Mouse (Mus musculus) midbrain, embryonic 10.5 days (tissue): ENCODE results near the gene 1700088E04Rik. TPM values are rescaled to one million over a fixed set of nuclear protein-coding genes. Genes with fewer than 3 reads are reported as not detected.

Experiments used
- DNase-seq: peaks from one replicate; pipeline ENCODE4 v3.0.0-alpha.2; 2017; ENCODE audit warnings: low spot score
- H3K27ac ChIP-seq: fragments of 300-500 bp; sonication (generic); replicated peaks from 2 replicates; pipeline ENCODE4 v1.5.1; 2016; ENCODE audit warnings: mild to moderate bottlenecking
- H3K27me3 ChIP-seq: fragments of 300-500 bp; sonication (generic); 2 replicates; pipeline ENCODE4 v1.6.1; 2016; ENCODE audit warnings: low read depth, mild to moderate bottlenecking; ENCODE audit not compliant: poor library complexity, severe bottlenecking
- H3K36me3 ChIP-seq: fragments of 300-500 bp; sonication (generic); 2 replicates; pipeline ENCODE4 v1.6.1; 2016; ENCODE audit warnings: mild to moderate bottlenecking, moderate library complexity
- H3K4me1 ChIP-seq: fragments of 300-500 bp; sonication (generic); 2 replicates; pipeline ENCODE4 v1.6.1; 2016
- H3K4me3 ChIP-seq: fragments of 300-500 bp; sonication (generic); 2 replicates; pipeline ENCODE4 v1.5.1; 2016; ENCODE audit warnings: mild to moderate bottlenecking, moderate library complexity
- H3K9me3 ChIP-seq: fragments of 300-500 bp; sonication (generic); replicated peaks from 2 replicates; pipeline ENCODE4 v1.6.1; 2016; ENCODE audit warnings: mild to moderate bottlenecking
- WGBS: fragments of 180-500 bp; shearing (Covaris S2); methylation state at CpG from one replicate; pipeline ENCODE4 v1.1.7; 2016; 5-methylcytosine and 5-hydroxymethylcytosine counted together
- polyA plus RNA-seq: library from polyadenylated mRNA; unstranded; fragments of >200 nt; fragmentation: Nextera tagmentation; extraction: Ambion mirVana; gene quantifications from 2 replicates; pipeline ENCODE4 v1.2.1, GENCODE M21; 2016

The 1700088E04Rik gene
- polyA plus RNA-seq, result 7.8 and 10.0 TPM in 2 replicates

GRCm38 (mm10) chr15:79140866-79141565 is at the start of gene 1700088E04Rik, which contains the start of gene Polr2f:
Gene 1700088E04Rik (minus strand): TSS chr15:79141253.
Gene Polr2f (plus strand): TSS chr15:79141009.
- Histone ChIP-seq H3K4me1 (peaks cover 23% of the 10 kb centered on the region), H3K27me3 (peaks cover 8% of the 10 kb centered on the region; the same call in 1 of the 2 replicates), H3K4me3 (peak within 1 kb of the TSS; percentile 90), H3K36me3 (peaks cover 28% of the 10 kb centered on the region), H3K27ac (peak within 1 kb of the TSS; percentile 87), H3K9me3 (no peaks in the 10 kb centered on the region)
- WGBS, result under 1% methylated on average over 57 of the region's 57 CpGs
- peak; percentile 96 for DNase-seq

- Histone ChIP-seq H3K4me3 (no peak overlapping the region), H3K27ac (no peak overlapping the region), H3K27me3 (no peaks in the 10 kb centered on the region), H3K4me1 (peaks cover 13% of the 10 kb centered on the region), H3K9me3 (no peaks in the 10 kb centered on the region; the same call in 1 of the 2 replicates), H3K36me3 (no peaks in the 10 kb centered on the region)
- WGBS, result 90% methylated on average over 8 of the region's 8 CpGs
- no peak for DNase-seq
These were observed 46.8 kb upstream of the 1700088E04Rik start for GRCm38 (mm10) chr15:79187819-79188218.

- no peak for DNase-seq
- WGBS, result 91% methylated on average over 10 of the region's 10 CpGs
- no peaks in the 10 kb centered on the region for H3K9me3 ChIP-seq
- 0 out of 2 replicates have a peak, but pooled peaks cover 2% of the 10 kb centered on the region for H3K4me1 ChIP-seq
- no peaks in the 10 kb centered on the region for H3K36me3 ChIP-seq
- no peaks in the 10 kb centered on the region for H3K27me3 ChIP-seq
- no peak overlapping the region for H3K27ac ChIP-seq
- H3K4me3 ChIP-seq, result no peak overlapping the region
These were observed 44.2 kb upstream of the 1700088E04Rik start for GRCm38 (mm10) chr15:79185213-79185612.

GRCm38 (mm10) chr15:79176905-79177304 is 35.9 kb upstream of the 1700088E04Rik start:
- WGBS, result 47% methylated on average over 6 of the region's 6 CpGs
- 0 out of 2 replicates have a peak overlapping the region, but pooled peaks have one; percentile 52 for H3K27ac ChIP-seq
- no peaks in the 10 kb centered on the region for H3K36me3 ChIP-seq
- H3K9me3 ChIP-seq, result no peaks in the 10 kb centered on the region
- no peak for DNase-seq
- peaks cover 34% of the 10 kb centered on the region for H3K4me1 ChIP-seq
- H3K4me3 ChIP-seq, result no peak overlapping the region
- H3K27me3 ChIP-seq, result peaks cover 5% of the 10 kb centered on the region

- WGBS, result 59% methylated on average over 8 of the region's 8 CpGs
- Histone ChIP-seq H3K9me3 (no peaks in the 10 kb centered on the region), H3K36me3 (no peaks in the 10 kb centered on the region), H3K27me3 (peaks cover 64% of the 10 kb centered on the region), H3K4me3 (no peak overlapping the region), H3K27ac (no peak overlapping the region), H3K4me1 (peaks cover 49% of the 10 kb centered on the region)
- DNase-seq, result no peak
These were observed 25.7 kb upstream of the 1700088E04Rik start for GRCm38 (mm10) chr15:79166712-79167111.

- 48% methylated on average over 5 of the region's 5 CpGs for WGBS
- Histone ChIP-seq H3K27me3 (peaks cover 79% of the 10 kb centered on the region), H3K9me3 (no peaks in the 10 kb centered on the region), H3K4me1 (peaks cover 46% of the 10 kb centered on the region), H3K4me3 (no peak within 1 kb of the TSS; the same call in 1 of the 2 replicates), H3K36me3 (no peaks in the 10 kb centered on the region), H3K27ac (peak within 1 kb of the TSS; percentile 55; the same call in 1 of the 2 replicates)
- DNase-seq, result no peak
These were observed 24.1 kb upstream of the 1700088E04Rik start, which contains the start of gene Sox10 for GRCm38 (mm10) chr15:79165140-79165539. Gene Sox10 (minus strand): TSS chr15:79165240.

- H3K27ac ChIP-seq, result no peak overlapping the region; the same call in 1 of the 2 replicates
These were observed 23.2 kb upstream of the 1700088E04Rik start for GRCm38 (mm10) chr15:79164251-79164650.

GRCm38 (mm10) chr15:79162822-79163221 is 21.8 kb upstream of the 1700088E04Rik start:
- H3K4me3 ChIP-seq, result peak overlapping the region; percentile 36; the same call in 1 of the 2 replicates
- no peak for DNase-seq
- no peak overlapping the region for H3K27ac ChIP-seq
- peaks cover 94% of the 10 kb centered on the region for H3K27me3 ChIP-seq
- no peaks in the 10 kb centered on the region for H3K36me3 ChIP-seq
- WGBS, result 47% methylated on average over 14 of the region's 14 CpGs
- peaks cover 47% of the 10 kb centered on the region for H3K4me1 ChIP-seq
- H3K9me3 ChIP-seq, result no peaks in the 10 kb centered on the region

More at GRCm38 (mm10) chr15:79164251-79164650, 23.2 kb upstream of the 1700088E04Rik start:
- no peaks in the 10 kb centered on the region for H3K36me3 ChIP-seq
- no peak overlapping the region; the same call in 1 of the 2 replicates for H3K4me3 ChIP-seq
- 3% methylated on average over 15 of the region's 15 CpGs for WGBS
- H3K27me3 ChIP-seq, result peaks cover 88% of the 10 kb centered on the region
- no peak for DNase-seq
- H3K4me1 ChIP-seq, result peaks cover 44% of the 10 kb centered on the region
- no peaks in the 10 kb centered on the region for H3K9me3 ChIP-seq

- no peak for DNase-seq
- Histone ChIP-seq H3K27ac (no peak overlapping the region), H3K27me3 (peaks cover 90% of the 10 kb centered on the region), H3K36me3 (no peaks in the 10 kb centered on the region), H3K4me1 (peaks cover 47% of the 10 kb centered on the region), H3K4me3 (no peak overlapping the region), H3K9me3 (no peaks in the 10 kb centered on the region)
- 81% methylated on average over 7 of the region's 7 CpGs for WGBS
These were observed 21.2 kb upstream of the 1700088E04Rik start for GRCm38 (mm10) chr15:79162301-79162700.

GRCm38 (mm10) chr15:79155572-79155971 is 14.5 kb upstream of the 1700088E04Rik start:
- Histone ChIP-seq H3K4me1 (peaks cover 50% of the 10 kb centered on the region), H3K4me3 (no peak overlapping the region), H3K9me3 (no peaks in the 10 kb centered on the region), H3K27ac (peak overlapping the region; percentile 78), H3K36me3 (peaks cover 29% of the 10 kb centered on the region), H3K27me3 (peaks cover 23% of the 10 kb centered on the region)
- no peak for DNase-seq
- 39% methylated on average over 3 of the region's 3 CpGs for WGBS

- Histone ChIP-seq H3K27ac (peak overlapping the region; percentile 34; the same call in 1 of the 2 replicates), H3K4me3 (no peak overlapping the region), H3K27me3 (no peaks in the 10 kb centered on the region), H3K4me1 (peaks cover 47% of the 10 kb centered on the region), H3K36me3 (peaks cover 55% of the 10 kb centered on the region), H3K9me3 (no peaks in the 10 kb centered on the region)
- WGBS, result 61% methylated on average over 6 of the region's 6 CpGs
- DNase-seq, result no peak
These were observed 11.7 kb upstream of the 1700088E04Rik start for GRCm38 (mm10) chr15:79152709-79153108.

GRCm38 (mm10) chr15:79151881-79152280 is 10.8 kb upstream of the 1700088E04Rik start:
- H3K36me3 ChIP-seq, result peaks cover 63% of the 10 kb centered on the region
- H3K4me1 ChIP-seq, result peaks cover 47% of the 10 kb centered on the region
- H3K9me3 ChIP-seq, result no peaks in the 10 kb centered on the region
- H3K27me3 ChIP-seq, result no peaks in the 10 kb centered on the region
- WGBS, result 74% methylated on average over 8 of the region's 8 CpGs
- no peak for DNase-seq
- no peak overlapping the region for H3K4me3 ChIP-seq
- H3K27ac ChIP-seq, result peak overlapping the region; percentile 34

- no peak overlapping the region for H3K27ac ChIP-seq
- no peaks in the 10 kb centered on the region for H3K9me3 ChIP-seq
- H3K4me3 ChIP-seq, result no peak overlapping the region
- peak; percentile 85 for DNase-seq
- peaks cover 97% of the 10 kb centered on the region for H3K36me3 ChIP-seq
- H3K27me3 ChIP-seq, result no peaks in the 10 kb centered on the region
- peaks cover 22% of the 10 kb centered on the region for H3K4me1 ChIP-seq
- WGBS, result 54% methylated on average over 7 of the region's 7 CpGs
These were observed 7.5 kb upstream of the 1700088E04Rik start for GRCm38 (mm10) chr15:79148533-79148932.
